Mouse (Mus musculus) kidney, adult 2 months (tissue): ENCODE results near the gene Kcnk13. TPM values are rescaled to one million over a fixed set of nuclear protein-coding genes. Genes with fewer than 3 reads are reported as not detected.

Experiments used
- DNase-seq: peaks from one replicate; pipeline ENCODE4 v3.0.0; 2021
- H3K27ac ChIP-seq: fragments of 200-500 bp; 2 replicates; pipeline ENCODE4 v1.5.1; 2012; ENCODE audit warnings: low read depth, low read length, control low read depth, inconsistent platforms; ENCODE audit not compliant: insufficient read depth
- H3K27me3 ChIP-seq: fragments of 200-500 bp; replicated peaks from 2 replicates; pipeline ENCODE4 v1.6.1; 2012; ENCODE audit warnings: mild to moderate bottlenecking, moderate library complexity, low read length, inconsistent platforms; ENCODE audit not compliant: control insufficient read depth, insufficient read depth
- H3K36me3 ChIP-seq: fragments of 200-500 bp; 2 replicates; pipeline ENCODE4 v1.6.1; 2012; ENCODE audit warnings: mild to moderate bottlenecking, moderate library complexity, low read length, inconsistent platforms; ENCODE audit not compliant: control insufficient read depth, insufficient read depth
- H3K4me1 ChIP-seq: fragments of 200-500 bp; 2 replicates; pipeline ENCODE4 v1.6.1; 2011; ENCODE audit warnings: low read length; ENCODE audit not compliant: control insufficient read depth, insufficient read depth
- H3K4me3 ChIP-seq: fragments of 200-500 bp; 2 replicates; pipeline ENCODE4 v1.5.1; 2011; ENCODE audit warnings: mild to moderate bottlenecking, low read depth, low read length, control low read depth; ENCODE audit not compliant: insufficient read depth
- CTCF ChIP-seq: fragments of 200-500 bp; conservative IDR thresholded peaks from 2 replicates; pipeline ENCODE4 v1.5.1; 2011; ENCODE audit warnings: low read depth, mild to moderate bottlenecking, control low read depth, low read length, moderate library complexity, mixed read lengths; ENCODE audit not compliant: insufficient read depth, insufficient read length
- POLR2A ChIP-seq: fragments of 200-500 bp; IDR thresholded peaks from one replicate; pipeline ENCODE4 v1.6.1; 2011; ENCODE audit warnings: low read depth, low read length, control low read depth
- WGBS: fragments of 180-500 bp; shearing (Covaris S2); methylation state at CpG from one replicate; pipeline ENCODE4 v1.1.7; 2018; 5-methylcytosine and 5-hydroxymethylcytosine counted together
- polyA plus RNA-seq: library from polyadenylated mRNA; depleted of rRNA; stranded (reverse); fragments of >200 nt; gene quantifications from 2 replicates; pipeline ENCODE4 v1.2.3, GENCODE M21; 2012; rRNA removed

Kcnk13 gene
- polyA plus RNA-seq, 1 experiment: 0.50 TPM

DNA sequence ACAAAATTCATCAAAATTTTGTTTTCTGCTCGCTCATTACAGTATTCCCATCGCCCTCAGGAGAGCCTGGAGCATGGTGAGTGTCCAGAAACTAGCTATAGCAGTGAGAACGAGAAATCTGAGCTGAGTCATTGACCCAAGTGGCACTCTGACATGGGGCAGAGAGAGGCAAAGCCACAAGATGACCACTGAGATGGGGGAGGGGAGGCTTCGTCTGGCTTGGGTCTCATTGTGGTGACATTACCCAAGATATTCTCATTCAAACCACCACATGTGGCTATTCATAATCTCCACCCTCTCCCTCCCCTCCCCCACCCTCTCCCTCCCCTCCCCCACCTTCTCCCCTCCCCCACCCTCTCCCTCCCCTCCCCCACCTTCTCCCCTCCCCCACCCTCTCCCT, 143.1 kb downstream of the Kcnk13 start:
- no peak for TF ChIP-seq CTCF
- no peak for TF ChIP-seq POLR2A
- WGBS: 40% methylated on average over 4 of the region's 4 CpGs

DNA sequence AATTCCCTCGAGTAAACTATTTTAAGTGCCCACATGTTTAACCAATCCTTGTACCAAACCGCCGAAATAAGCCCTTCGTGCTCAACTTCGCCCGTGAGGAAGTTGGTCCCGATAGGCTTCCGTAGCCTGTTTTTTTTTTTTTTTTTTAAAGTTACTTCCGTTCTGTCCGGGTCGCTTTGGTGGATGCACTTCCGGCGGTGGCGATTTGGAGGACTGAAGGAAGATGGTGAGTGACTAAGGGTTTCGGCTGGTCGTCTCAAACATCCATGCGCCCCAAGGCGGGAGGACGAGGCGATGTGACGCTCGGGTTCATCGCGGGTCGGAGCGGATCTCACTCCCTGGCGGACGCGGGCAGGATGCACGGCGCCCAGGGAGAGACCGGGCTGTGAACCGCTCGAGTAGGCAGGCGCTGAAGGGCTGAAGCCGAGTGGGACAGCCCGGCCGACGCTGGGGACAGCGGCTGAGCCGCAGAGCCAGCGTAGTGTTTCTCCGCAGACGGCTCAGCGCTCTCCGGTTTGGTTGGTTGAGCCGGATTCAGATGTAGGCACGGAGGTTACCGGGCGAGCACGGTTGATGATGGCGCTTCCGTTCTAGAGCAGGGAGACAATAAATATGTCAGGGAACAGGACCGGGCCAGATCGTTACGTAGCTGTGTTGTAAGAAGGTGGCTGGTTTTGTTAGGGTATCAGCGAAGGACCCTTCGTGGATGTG, 145.8 kb downstream of the Kcnk13 start, which contains the start of gene Psmc1:
Gene Psmc1 (plus strand): TSS at position 169 of the 711 bp plus-strand sequence.
- WGBS: under 1% methylated on average over 58 of the region's 58 CpGs
- peak; percentile 90 for DNase-seq
- peaks cover 3% of the 10 kb centered on the region; the same call in 1 of the 2 replicates for H3K4me1 ChIP-seq
- peak within 1 kb of the TSS; percentile 86 for H3K27ac ChIP-seq
- no peak for TF ChIP-seq CTCF
- peak; percentile 52 for TF ChIP-seq POLR2A
- H3K36me3 ChIP-seq: peaks cover 7% of the 10 kb centered on the region; the same call in 1 of the 2 replicates
- H3K27me3 ChIP-seq: no peaks in the 10 kb centered on the region
- H3K4me3 ChIP-seq: peak within 1 kb of the TSS; percentile 86

More for the DNA sequence above, 143.1 kb downstream of the Kcnk13 start:
- H3K27me3 ChIP-seq: no peaks in the 10 kb centered on the region
- peaks cover 3% of the 10 kb centered on the region; the same call in 1 of the 2 replicates for H3K4me1 ChIP-seq
- no peak for DNase-seq
- H3K36me3 ChIP-seq: no peaks in the 10 kb centered on the region
- no peak overlapping the region for H3K4me3 ChIP-seq
- no peak overlapping the region for H3K27ac ChIP-seq

Other genes with a start within 250 kb of the Kcnk13 start
- gene Efcab11, start 80.1 kb upstream of the Kcnk13 start, polyA plus RNA-seq: 0.24 and 0.25 TPM in 2 replicates
- 11.2 and 11.7 TPM in 2 replicates for gene Tdp1, start 80.0 kb upstream of the Kcnk13 start, polyA plus RNA-seq
- gene Psmc1, start 145.7 kb downstream of the Kcnk13 start, polyA plus RNA-seq: 42.2 and 51.8 TPM in 2 replicates
- 8.3 TPM in 2 replicates for gene Nrde2, start 195.2 kb downstream of the Kcnk13 start, polyA plus RNA-seq
- gene Calm1, start 234.9 kb downstream of the Kcnk13 start, polyA plus RNA-seq: 133 and 185 TPM in 2 replicates